Mouse (Mus musculus) liver, adult (tissue): ENCODE measurements around the gene Fhl5.

Experiments used
- GATA4 ChIP-seq: IDR thresholded peaks from 2 replicates; pipeline ENCODE4 v1.6.1; 2014; ENCODE audit warnings: mild to moderate bottlenecking, low read length; ENCODE audit not compliant: insufficient replicate concordance

Gene Fhl5

DNA sequence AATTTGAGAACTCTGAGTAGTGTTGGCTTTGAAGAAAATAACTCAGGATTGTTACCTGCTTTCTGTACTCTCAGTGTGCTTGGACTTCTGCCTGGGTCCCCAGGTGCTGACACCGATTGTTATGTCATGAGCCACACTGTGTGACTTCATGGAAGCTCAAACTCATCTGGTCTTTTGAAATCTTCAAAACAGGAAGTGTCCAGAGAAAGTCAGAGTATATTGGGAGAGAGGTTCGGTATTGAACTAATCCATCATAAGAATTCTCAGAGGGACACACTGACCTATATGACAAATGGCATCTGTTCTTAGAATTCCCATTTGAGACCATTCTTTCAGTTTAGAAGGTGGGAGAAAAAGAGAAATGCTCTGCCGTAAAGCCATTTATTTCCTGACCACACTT is at the start of gene Fhl5:
Fhl5 (minus strand) TSS at position 101 of the 400 bp plus-strand sequence.
- TF ChIP-seq GATA4: no peak

- TF ChIP-seq GATA4: peak; percentile 65; the same call in 1 of the 2 replicates
Observed at GRCm38 (mm10) chr4:25281671-25282038, 39.0 kb upstream of the Fhl5 start, which contains the start of gene Ufl1. Ufl1 (minus strand) TSS chr4:25281821.

GRCm38 (mm10) chr4:25280938-25281670 is 38.4 kb upstream of the Fhl5 start:
- TF ChIP-seq GATA4: no peak

DNA sequence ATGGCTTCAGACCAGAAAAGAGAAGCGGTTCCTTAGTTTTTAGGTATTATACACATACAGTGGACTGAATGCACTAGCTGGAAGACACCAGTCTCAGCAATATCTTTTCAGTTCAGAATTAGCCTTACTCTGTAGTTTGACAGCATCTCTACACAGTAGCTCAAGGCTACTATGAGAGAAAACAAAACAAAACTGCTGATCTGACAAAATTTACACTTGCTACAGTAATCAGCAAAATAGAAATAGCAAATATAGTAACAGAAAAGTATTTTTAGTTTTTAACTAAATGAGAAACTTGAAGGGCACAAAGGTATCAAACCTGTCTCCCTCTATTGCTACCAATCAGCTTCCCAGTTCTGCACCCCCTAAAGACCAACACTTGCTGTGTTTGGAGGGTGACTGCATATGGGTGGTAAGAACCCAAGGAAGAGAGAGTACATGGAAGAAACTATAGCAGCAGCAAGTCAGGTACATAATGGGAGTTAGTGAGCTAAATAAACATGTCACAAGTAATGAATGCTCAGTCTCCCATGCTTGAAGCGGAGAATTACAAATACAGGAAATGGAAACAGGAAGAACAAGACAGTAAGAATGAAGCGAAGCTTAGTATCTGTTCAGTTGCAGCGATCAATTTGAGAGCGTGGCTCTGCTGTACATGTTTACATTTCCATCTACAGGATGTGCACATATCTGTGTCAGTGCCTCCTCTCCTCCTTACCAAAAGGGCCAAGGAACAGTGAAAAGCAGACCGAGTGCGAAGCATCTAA is 30.4 kb upstream of the Fhl5 start:
- no peak for TF ChIP-seq GATA4

DNA sequence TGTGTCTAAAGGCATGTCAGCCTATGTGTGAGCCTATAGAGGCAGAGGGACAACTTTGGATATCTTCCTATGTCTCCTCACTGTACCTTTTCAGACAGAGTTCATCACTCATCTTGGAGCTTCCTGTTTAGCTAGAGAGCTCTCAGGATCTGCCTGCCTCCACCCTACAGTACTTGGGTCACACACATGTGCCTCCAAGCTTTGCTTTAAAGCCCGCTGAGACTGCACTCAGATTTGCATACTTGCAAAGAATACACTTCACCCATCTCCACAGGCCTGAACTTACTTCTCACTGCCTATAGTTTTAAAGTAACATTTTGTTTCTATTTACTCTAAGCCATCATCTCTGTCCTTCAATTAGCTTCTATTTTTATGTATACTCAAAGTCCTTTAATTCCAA is 29.2 kb upstream of the Fhl5 start:
- TF ChIP-seq GATA4: no peak

DNA sequence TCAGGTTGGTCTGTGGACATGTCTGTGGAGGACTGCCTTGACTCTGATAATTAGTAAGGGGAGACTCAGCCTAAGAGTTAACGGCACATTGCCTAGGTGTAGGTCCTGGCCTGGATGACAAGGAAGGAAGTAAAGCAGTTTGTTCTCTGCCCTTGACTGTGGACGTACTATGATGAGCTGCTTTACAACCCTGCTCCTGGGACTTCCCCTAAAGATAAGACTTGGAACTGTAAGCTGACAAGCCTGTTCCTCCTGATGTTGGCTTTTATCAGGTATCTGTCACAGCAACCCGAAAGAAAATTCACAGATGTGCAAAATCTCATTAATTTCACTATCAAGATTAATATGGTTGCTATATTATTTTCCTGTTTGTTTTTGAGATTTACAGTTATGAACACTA is 24.5 kb upstream of the Fhl5 start:
- no peak for TF ChIP-seq GATA4

GRCm38 (mm10) chr4:25257822-25258398 is 15.2 kb upstream of the Fhl5 start:
- TF ChIP-seq GATA4: no peak

- TF ChIP-seq GATA4: no peak
Observed at GRCm38 (mm10) chr4:25232546-25232945, 10.1 kb downstream of the Fhl5 start.

DNA sequence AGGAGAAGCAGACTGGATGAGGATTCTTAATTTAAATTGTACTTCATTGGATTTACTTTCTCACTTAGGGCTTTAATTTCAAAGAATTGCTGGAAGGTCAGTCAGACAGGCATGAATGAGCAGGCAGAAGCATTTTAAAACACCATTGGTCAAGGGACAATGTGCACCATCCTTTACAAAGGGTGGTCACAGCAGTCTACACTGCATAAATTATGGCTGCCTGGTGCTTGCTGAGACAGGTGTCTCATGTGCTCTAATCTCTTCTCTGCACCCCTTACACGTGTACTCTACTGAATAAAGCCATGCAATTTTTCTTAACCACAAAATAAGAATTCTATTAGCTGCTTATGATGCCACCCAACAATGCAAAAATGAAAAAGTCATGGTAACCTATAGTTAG is 15.1 kb downstream of the Fhl5 start:
- no peak for TF ChIP-seq GATA4

DNA sequence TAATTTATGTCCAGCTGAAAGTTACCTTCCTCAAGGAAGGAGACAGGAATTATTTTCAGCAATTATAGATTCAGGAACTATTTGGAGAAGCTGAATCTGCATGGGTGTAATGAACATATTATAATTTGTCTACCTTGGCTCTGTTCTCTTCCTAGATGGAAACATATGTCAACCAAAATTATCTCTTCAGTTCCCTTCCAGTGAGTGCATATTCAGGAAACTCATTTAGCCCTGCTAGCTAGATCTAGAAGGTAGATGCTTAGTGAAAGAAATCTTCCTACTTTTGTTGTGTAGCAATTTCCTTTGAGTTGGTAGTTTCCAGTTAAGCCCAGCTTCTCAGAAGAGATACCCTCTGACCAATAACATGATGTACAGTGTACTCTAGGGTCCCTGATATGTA is 20.7 kb downstream of the Fhl5 start:
- TF ChIP-seq GATA4: no peak

- TF ChIP-seq GATA4: no peak
Observed at GRCm38 (mm10) chr4:25213451-25213850, 29.2 kb downstream of the Fhl5 start.

DNA sequence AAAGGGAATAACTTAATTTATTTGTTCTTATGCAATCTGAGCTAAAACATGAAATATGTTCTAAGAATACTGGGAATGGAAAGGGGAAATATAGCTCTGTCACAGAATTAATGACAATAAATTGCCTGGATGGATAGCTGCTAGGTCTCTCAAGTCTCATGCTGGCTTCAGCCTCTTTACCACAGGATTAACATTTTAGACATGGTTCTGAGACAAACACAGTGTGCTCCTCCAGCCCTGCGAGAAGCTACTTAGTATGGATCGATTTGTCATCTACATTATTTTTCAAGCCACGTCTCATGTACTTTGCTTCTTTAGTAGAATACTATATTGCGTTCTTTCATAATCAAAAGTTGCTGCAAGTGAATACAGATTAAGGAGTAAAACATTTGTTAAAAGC is 36.5 kb downstream of the Fhl5 start:
- TF ChIP-seq GATA4: no peak

GRCm38 (mm10) chr4:25197310-25197709 is 45.4 kb downstream of the Fhl5 start:
- no peak for TF ChIP-seq GATA4

DNA sequence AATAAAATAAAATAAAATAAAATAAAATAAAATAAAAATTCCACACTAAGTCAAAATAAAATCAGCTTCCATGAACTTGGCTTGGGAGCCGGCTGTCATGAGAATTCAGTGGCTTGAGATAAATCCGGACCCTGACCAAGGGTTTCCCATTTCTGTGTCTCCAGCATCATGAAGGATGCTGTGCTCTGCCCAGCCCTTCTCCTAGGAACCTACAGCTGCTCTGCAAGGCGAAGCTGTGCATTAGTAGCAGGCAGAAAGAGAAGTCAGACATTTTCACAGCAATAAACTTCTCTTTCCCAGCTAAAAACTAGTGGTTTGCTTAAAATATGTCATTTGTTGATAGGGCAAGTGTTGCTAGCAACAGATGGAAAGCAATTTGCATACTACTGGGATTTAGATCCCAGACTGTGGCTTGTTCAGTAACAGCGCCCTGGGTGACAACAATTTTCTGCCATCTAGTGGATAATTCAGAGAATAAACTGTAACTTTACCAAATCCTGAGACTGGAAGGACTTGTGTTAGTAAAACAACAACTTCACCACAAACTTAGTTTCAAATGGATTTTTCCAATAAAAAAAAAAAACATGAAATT is 63.0 kb downstream of the Fhl5 start:
- TF ChIP-seq GATA4: no peak
